Mouse (Mus musculus): Measurements from ENCODE around the gene Mef2b.
A peak's percentile ranks its signal among the peaks of the same experiment; 100 is the strongest.

Mef2b gene

GRCm38 (mm10) chr8:70134931-70135330, 4.6 kb upstream of the Mef2b start:
- DNase-seq, result no peak

- DNase-seq, result no peak
Observed at GRCm38 (mm10) chr8:70136591-70136990, 2.9 kb upstream of the Mef2b start.

GRCm38 (mm10) chr8:70137890-70138289, 1.6 kb upstream of the Mef2b start:
- DNase-seq, result no peak

- DNase-seq, result peak; percentile 29
Observed at GRCm38 (mm10) chr8:70139981-70140380, 470 bp downstream of the Mef2b start.

GRCm38 (mm10) chr8:70147678-70148607, 8.4 kb downstream of the Mef2b start:
- DNase-seq, result no peak

- DNase-seq, result no peak
Observed at GRCm38 (mm10) chr8:70150158-70150557, 10.6 kb downstream of the Mef2b start.

GRCm38 (mm10) chr8:70152537-70153257, 13.2 kb downstream of the Mef2b start:
- DNase-seq, result peak; percentile 94

- no peak for DNase-seq
Observed at GRCm38 (mm10) chr8:70157240-70157800, 17.8 kb downstream of the Mef2b start.

- peak; percentile 93 for DNase-seq
Observed at GRCm38 (mm10) chr8:70158069-70158853, 18.8 kb downstream of the Mef2b start.

- no peak for DNase-seq
Observed at GRCm38 (mm10) chr8:70159211-70159610, 19.7 kb downstream of the Mef2b start.

GRCm38 (mm10) chr8:70160015-70160414, 20.5 kb downstream of the Mef2b start:
- no peak for DNase-seq

- no peak for DNase-seq
Observed at GRCm38 (mm10) chr8:70163316-70163715, 23.8 kb downstream of the Mef2b start.

GRCm38 (mm10) chr8:70166504-70167110, 27.1 kb downstream of the Mef2b start:
- peak; percentile 87 for DNase-seq

- DNase-seq, result no peak
Observed at GRCm38 (mm10) chr8:70170116-70170515, 30.6 kb downstream of the Mef2b start.

- no peak for DNase-seq
Observed at GRCm38 (mm10) chr8:70170748-70171147, 31.2 kb downstream of the Mef2b start.

- DNase-seq, result no peak
Observed at GRCm38 (mm10) chr8:70171240-70171639, 31.7 kb downstream of the Mef2b start.

- peak; percentile 97 for DNase-seq
Observed at GRCm38 (mm10) chr8:70172043-70172681, 32.7 kb downstream of the Mef2b start, which contains the start of gene Tmem161a. TSS of gene Tmem161a (plus strand) at chr8:70172356.

- no peak for DNase-seq
Observed at GRCm38 (mm10) chr8:70173320-70173719, 33.8 kb downstream of the Mef2b start.

- no peak for DNase-seq
Observed at GRCm38 (mm10) chr8:70174079-70174478, 34.6 kb downstream of the Mef2b start.

- DNase-seq, result no peak
Observed at GRCm38 (mm10) chr8:70178231-70178630, 38.7 kb downstream of the Mef2b start.

GRCm38 (mm10) chr8:70179082-70179481, 39.6 kb downstream of the Mef2b start:
- DNase-seq, result peak; percentile 33

Measured in retina, postnatal 1 day (tissue).